Comparison of ENCODE assay signal across 28 mouse cellular contexts in the genomic region with DNA sequence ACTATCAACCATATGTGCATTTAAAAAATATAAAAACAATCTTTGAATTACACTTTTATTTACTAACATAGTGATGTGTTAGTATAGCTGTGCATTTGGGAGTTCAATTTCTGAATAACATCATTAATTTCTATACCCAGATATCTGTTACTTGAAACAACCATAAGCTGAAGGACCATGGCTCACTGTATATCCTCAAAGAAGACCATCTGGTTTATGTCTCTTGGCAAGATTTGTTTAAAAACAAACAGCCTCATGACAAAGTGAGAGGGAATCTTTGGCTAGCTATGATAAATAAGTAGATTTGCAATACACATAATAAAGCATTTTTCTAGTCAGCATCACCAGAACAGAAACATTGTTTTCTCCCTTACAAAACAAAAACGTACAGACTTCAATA.
"Had no signal": no experiment of that assay in that cellular context is flagged by ENCODE, and none has a peak within 500 bp of the region (broad histone marks: within the 10 kb centered on the region; RNA-seq: fewer than 3 reads in every experiment).

No protein-coding gene starts in this region.

- ATAC-seq: forebrain, embryonic 13.5 days; forebrain, embryonic 14.5 days; forebrain, embryonic 15.5 days; forebrain, embryonic 16.5 days; forebrain, postnatal 0 days had no signal

- H3K36me3 ChIP-seq: embryonic facial prominence, embryonic 10.5 days; embryonic facial prominence, embryonic 12.5 days; embryonic facial prominence, embryonic 13.5 days; embryonic facial prominence, embryonic 15.5 days; forebrain, embryonic 10.5 days; forebrain, embryonic 12.5 days; forebrain, embryonic 15.5 days had no signal

- DNase-seq: cerebellum, adult 2 months; cerebellum, adult 8-10 months; cerebellum, adult 9-10 months; cerebellum, adult 9-11 months; cerebellum, postnatal 10 days; cerebellum, postnatal 14 days; cerebellum, postnatal 25 days; cerebellum, postnatal 36 days; embryo, embryonic 11 days; forebrain, postnatal 0 days; gastrocnemius, adult 2 months; gastrocnemius, postnatal 10 days; gastrocnemius, postnatal 14 days; gastrocnemius, postnatal 25 days; gastrocnemius, postnatal 36 days; heart, adult 11 months; heart, adult 18-20 months had no signal

- H3K27me3 ChIP-seq: embryonic facial prominence, embryonic 12.5 days; embryonic facial prominence, embryonic 13.5 days; embryonic facial prominence, embryonic 15.5 days; forebrain, embryonic 12.5 days; forebrain, embryonic 13.5 days; forebrain, embryonic 15.5 days had no signal

- H3K27ac ChIP-seq: embryonic facial prominence, embryonic 10.5 days; embryonic facial prominence, embryonic 12.5 days; embryonic facial prominence, embryonic 13.5 days; embryonic facial prominence, embryonic 15.5 days; forebrain, embryonic 10.5 days; forebrain, embryonic 12.5 days; forebrain, embryonic 13.5 days; forebrain, embryonic 15.5 days; gastrocnemius, adult 2 months had no signal

- H3K9ac ChIP-seq: embryonic facial prominence, embryonic 12.5 days; embryonic facial prominence, embryonic 13.5 days; embryonic facial prominence, embryonic 15.5 days; forebrain, embryonic 12.5 days; forebrain, embryonic 13.5 days; forebrain, embryonic 15.5 days; forebrain, postnatal 0 days had no signal

- H3K9me3 ChIP-seq: embryonic facial prominence, embryonic 10.5 days; embryonic facial prominence, embryonic 12.5 days; embryonic facial prominence, embryonic 13.5 days; embryonic facial prominence, embryonic 15.5 days; forebrain, embryonic 10.5 days; forebrain, embryonic 12.5 days; forebrain, embryonic 13.5 days; forebrain, embryonic 15.5 days had no signal

- H3K4me2 ChIP-seq: embryonic facial prominence, embryonic 12.5 days; embryonic facial prominence, embryonic 13.5 days; embryonic facial prominence, embryonic 15.5 days; forebrain, embryonic 12.5 days; forebrain, embryonic 13.5 days; forebrain, embryonic 15.5 days had no signal

- H3K4me3 ChIP-seq: embryonic facial prominence, embryonic 10.5 days; embryonic facial prominence, embryonic 12.5 days; embryonic facial prominence, embryonic 13.5 days; embryonic facial prominence, embryonic 15.5 days; erythroblast, embryonic 14.5 days; forebrain, embryonic 10.5 days; forebrain, embryonic 12.5 days; forebrain, embryonic 13.5 days; forebrain, embryonic 15.5 days; gastrocnemius, adult 2 months had no signal

- H3K4me1 ChIP-seq: embryonic facial prominence, embryonic 10.5 days; embryonic facial prominence, embryonic 12.5 days; embryonic facial prominence, embryonic 13.5 days; embryonic facial prominence, embryonic 15.5 days; forebrain, embryonic 10.5 days; forebrain, embryonic 12.5 days; forebrain, embryonic 13.5 days; forebrain, embryonic 15.5 days had no signal
